Mouse (Mus musculus): ENCODE measurements around the gene Il1b.
A peak's percentile ranks its signal among the peaks of the same experiment; 100 is the strongest.

Gene Il1b

DNA sequence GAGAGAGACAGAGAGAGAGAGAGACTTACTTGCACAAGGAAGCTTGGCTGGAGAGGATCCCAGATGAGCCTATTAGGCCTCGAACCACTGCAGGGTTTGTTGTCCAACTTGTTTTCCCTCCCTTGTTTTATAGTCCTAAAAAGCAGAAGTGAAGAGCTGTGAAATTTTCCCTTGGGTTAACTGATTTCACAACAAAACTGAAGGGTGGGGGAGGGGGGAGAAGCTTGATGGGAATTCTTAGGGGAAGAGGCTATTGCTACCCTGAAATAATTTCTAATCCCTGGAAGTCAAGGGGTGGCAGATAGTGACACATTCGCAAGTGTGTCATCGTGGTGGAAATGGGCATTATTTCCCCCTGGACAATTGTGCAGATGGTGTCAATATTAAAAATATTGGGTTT is at the start of gene Il1b:
Il1b (minus strand) TSS at position 101 of the 400 bp plus-strand sequence.
- DNase-seq, result no peak

- DNase-seq, result no peak
These were observed 48.5 kb upstream of the Il1b start for GRCm38 (mm10) chr2:129419361-129419880.

GRCm38 (mm10) chr2:129414593-129414992 is 43.7 kb upstream of the Il1b start:
- DNase-seq, result no peak

GRCm38 (mm10) chr2:129413488-129413887 is 42.5 kb upstream of the Il1b start:
- no peak for DNase-seq

GRCm38 (mm10) chr2:129411651-129412050 is 40.7 kb upstream of the Il1b start:
- DNase-seq, result no peak

- DNase-seq, result no peak
These were observed 39.4 kb upstream of the Il1b start for GRCm38 (mm10) chr2:129410344-129410743.

DNA sequence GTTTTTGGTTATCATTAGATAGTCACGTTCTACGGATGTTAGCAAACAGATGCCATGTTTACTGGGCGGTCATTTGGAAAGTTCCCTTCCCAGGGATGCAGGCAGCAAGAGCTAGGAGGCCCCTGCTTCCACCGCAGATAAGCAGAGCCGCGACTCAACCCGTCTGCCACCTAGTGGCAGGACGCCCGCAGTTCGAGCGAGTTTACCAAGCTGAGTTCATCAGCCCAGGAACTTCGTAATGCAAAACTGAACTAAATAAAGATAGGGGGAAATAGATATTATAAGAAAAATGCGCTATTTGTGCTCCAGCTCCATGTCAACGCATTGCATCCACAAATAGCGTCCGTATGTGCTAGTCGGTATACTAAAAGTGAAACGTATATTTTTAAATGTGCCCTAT is 37.5 kb upstream of the Il1b start:
- DNase-seq, result peak; percentile 52 to 69

DNA sequence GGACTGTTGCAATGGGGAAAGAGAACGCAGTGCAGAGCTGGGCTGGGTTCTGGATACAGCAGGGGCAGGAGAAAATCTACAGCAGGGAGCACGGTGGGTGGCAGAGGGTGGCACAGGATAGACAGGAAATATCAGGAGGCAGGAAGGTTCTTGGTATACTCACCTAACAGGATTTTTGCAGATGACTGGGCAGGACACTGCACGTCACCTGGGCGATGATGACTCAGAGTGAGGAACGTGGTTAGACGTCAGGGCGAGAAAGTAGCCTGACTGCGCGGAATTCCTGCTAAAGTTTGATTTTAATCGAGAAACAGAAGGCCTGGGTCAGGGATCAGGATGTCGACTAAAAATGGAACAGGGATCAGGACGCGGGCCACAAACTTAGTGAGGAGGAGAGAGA is 36.7 kb upstream of the Il1b start:
- no peak for DNase-seq

DNA sequence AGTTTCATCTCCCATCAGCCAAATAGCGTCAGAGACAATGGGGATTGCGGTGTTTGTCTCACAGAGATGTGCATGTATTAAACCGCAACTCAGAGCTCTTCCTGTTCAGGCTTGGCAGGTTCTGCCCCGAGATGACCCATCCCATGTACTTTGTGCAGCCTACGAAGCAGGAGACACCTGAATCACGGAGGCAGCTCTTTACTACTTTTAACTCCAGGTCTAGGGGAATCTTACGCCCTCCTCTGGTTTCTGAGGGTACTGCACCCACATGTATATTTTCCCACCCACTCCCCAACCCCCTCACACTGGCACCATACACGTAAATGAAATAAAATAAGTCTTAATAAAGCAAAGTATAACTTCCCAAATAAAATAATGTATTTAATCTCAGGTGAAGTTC is 35.6 kb upstream of the Il1b start:
- no peak for DNase-seq

DNA sequence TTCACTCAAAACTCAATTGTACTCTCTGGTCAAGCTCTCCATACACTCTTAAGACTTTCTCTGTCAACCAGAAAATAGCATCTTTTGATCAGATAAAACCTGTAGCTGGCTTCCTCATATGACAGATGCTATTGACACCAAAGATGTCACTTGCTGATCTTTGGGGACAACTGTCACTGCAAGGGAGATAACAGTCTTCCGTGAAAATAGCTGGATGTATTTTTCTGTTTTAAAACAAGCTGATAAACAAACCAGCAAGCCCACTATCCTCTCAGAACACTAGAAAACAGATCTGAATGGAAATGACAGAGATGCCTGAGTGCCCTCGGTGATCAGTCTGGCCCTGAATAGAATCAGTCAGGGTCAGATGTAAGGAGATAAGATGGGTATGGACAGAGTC is 32.8 kb upstream of the Il1b start:
- no peak for DNase-seq

- no peak for DNase-seq
These were observed 31.4 kb upstream of the Il1b start for GRCm38 (mm10) chr2:129402330-129402729.

GRCm38 (mm10) chr2:129401803-129402202 is 30.9 kb upstream of the Il1b start:
- DNase-seq, result no peak

DNA sequence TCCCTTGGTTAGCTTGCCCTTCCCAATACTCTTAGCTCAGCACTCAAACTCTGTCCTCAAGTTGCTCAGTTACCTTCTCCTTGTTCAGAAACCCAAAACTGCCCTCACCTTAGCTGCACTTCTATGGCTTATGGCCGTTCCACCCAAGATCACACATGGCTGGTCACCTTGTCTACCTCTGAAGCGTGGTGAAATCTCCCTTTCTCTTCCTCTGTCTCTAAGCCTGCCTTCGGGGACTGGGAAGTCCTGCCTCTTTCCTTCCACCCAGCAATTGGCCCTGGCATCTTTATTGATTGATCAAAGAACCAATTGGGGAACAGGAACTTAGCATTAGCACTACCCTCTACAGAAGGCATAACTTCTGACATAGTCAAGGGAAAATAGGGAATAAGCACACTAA is 27.2 kb upstream of the Il1b start:
- DNase-seq, result no peak

- peak in 1 of 2 experiments; percentile 41 for DNase-seq
These were observed 22.6 kb upstream of the Il1b start for GRCm38 (mm10) chr2:129393524-129393923.

GRCm38 (mm10) chr2:129390161-129390560 is 19.2 kb upstream of the Il1b start:
- DNase-seq, result no peak

GRCm38 (mm10) chr2:129389323-129389722 is 18.4 kb upstream of the Il1b start:
- peak in 1 of 2 experiments; percentile 40 for DNase-seq

DNA sequence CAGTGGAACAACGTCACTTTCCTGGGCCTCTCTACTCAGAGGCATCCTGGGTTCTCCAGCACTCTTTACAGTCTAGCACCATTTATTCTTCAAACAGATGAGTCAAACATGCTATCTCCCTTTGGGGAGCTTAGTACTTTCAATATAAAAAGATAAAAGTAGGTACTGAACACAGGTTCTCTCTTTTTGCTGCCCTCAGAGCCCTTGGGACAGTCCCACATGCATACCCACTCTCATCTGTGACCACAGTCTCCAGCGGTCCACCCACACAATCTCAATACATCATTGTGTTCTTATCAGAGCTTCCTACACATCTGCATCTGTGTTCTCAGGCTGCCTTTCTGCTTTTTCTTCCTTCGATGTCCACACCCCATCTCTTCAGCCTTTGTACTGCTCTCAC is 14.4 kb upstream of the Il1b start:
- no peak for DNase-seq

GRCm38 (mm10) chr2:129384272-129384660 is 13.3 kb upstream of the Il1b start:
- no peak for DNase-seq

- DNase-seq, result no peak
These were observed 12.8 kb upstream of the Il1b start for GRCm38 (mm10) chr2:129383512-129384271.

DNA sequence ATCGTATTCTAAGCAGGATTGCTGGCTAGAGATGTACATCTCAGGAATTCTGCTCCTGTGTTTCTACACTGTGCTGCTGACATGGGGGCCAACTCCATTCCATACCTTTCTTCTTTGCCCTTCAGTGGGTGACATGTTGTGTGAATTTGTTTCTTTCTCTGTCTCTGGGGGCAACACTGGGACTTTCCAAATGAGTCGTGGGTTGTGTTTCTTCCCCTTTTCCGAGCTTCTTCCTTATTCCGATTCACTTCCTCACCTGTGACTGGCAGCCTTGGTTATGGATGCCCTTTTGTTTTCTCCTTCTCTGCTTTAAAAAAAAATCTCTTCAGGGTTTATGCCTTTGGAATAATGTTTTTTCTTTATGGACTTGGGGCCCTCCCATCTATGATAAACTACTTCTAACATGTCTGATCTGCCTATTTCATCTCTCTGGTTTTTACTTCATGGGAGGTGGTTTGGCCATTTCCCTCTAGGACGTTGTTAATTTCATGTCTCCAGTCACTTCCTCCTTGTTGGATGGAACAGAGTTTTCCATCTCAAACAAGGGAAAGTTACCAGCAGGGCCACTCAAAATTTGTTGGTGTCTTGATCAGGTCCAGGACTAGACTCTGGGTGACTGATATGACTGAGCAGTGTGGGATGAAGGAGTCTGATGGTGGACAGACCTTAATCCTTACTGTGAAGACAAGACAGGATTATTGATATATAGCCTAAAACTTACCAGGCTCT is 10.0 kb upstream of the Il1b start:
- DNase-seq, result no peak

DNA sequence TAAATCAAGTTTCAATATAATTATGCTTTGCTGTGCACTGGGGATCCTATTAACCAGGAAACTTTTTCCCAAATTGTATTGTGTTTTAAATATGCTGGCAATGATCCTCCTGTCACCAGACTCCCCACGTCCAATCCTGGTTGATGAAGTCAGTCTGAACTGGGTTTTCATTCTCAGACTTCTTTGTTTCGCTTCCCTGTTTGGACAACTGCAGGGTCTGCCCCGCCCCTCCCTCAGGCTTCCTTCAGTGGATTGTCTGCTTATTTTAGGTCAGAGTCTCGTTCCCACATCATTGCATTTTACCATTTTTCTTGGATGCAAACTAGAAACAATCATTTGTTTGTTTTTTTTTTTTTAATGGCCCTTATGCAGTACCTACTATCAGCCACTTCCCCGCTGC is 9.3 kb upstream of the Il1b start:
- DNase-seq, result peak; percentile 34 to 49

- peak; percentile 42 to 51 for DNase-seq
These were observed 2.4 kb upstream of the Il1b start for GRCm38 (mm10) chr2:129373307-129373706.

DNA sequence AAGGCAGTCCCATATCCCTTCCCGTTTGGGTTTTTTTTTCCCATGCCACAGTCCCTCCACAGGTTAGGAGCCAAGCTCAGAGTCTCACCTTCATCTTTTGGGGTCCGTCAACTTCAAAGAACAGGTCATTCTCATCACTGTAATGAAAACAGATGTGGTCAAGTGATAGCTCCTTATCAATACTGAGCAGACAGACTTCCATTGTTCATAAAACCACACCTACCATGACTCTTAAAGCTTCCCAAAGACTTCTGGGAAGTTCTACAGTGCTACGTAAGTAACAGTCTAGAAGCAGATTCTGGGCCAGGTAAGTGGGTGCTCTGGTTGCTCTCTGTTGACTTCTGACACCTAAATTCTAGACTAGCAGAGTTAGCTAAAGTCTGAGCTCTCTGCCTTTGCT is 1.3 kb downstream of the Il1b start:
- DNase-seq, result no peak

- DNase-seq, result no peak
These were observed 2.1 kb downstream of the Il1b start for GRCm38 (mm10) chr2:129368795-129369194.
